Mouse (Mus musculus): ENCODE measurements at regions not wholly inside any gene's neighbourhood (a gene's known extent, or its start where the extent isn't known, plus 50 kb on each side); places are given as distances from the start of the nearest gene placed in this dataset.

- TF ChIP-seq MAX (IDR thresholded peaks at IDR 0.05; ENCODE audit: low read depth) (no peak), CEBPB (IDR thresholded peaks at IDR 0.05; ENCODE audit: insufficient read depth, poor library complexity, severe bottlenecking) (no peak), POLR2A (IDR thresholded peaks at IDR 0.05; ENCODE audit: insufficient read length, low read depth) (no peak), E2F4 (IDR thresholded peaks at IDR 0.05; ENCODE audit: insufficient read depth) (no peak), TCF12 (IDR thresholded peaks at IDR 0.05; ENCODE audit: insufficient read depth, poor library complexity, severe bottlenecking) (no peak), USF1 (IDR thresholded peaks at IDR 0.05; ENCODE audit: low read depth) (no peak), REST (IDR thresholded peaks at IDR 0.05; ENCODE audit: insufficient read depth, insufficient read length) (no peak), POLR2AphosphoS2 (IDR thresholded peaks at IDR 0.05; ENCODE audit: insufficient read length, low read depth) (no peak), MYOD1 (IDR thresholded peaks at IDR 0.05; ENCODE audit: control insufficient read depth in 1 of 3, insufficient read length in 2 of 3, low read depth in 2 of 3) (no peak), MYOG (IDR thresholded peaks at IDR 0.05; ENCODE audit: control insufficient read depth in 1 of 3, insufficient read depth in 1 of 3, insufficient read length in 2 of 3, low read depth in 2 of 3) (no peak), SRF (IDR thresholded peaks at IDR 0.05; ENCODE audit: control insufficient read depth, insufficient read length, low read depth) (no peak), TCF3 (IDR thresholded peaks at IDR 0.05; ENCODE audit: insufficient read length, low read depth) (no peak)
Measured at GRCm38 (mm10) chr13:112234695-112235094, 53.6 kb upstream of the Ankrd55 start.

All from myocyte (in vitro differentiated cells).